Mouse (Mus musculus) kidney, postnatal 0 days (tissue): ENCODE measurements around the gene Fam98a. TPM values are rescaled to one million over a fixed set of nuclear protein-coding genes. Genes with fewer than 3 reads are reported as not detected.
A peak's percentile ranks its signal among the peaks of the same experiment; 100 is the strongest.

Experiments
- ATAC-seq: fragments of 200-750 bp; cut with Nextera tagmentation; replicated peaks from 2 replicates; pipeline ENCODE4 v1.8.0; 2017; ENCODE audit warnings: low read depth, moderate number of reproducible peaks, moderate TSS enrichment, moderate library complexity; ENCODE audit not compliant: low FRiP score
- DNase-seq: peaks from one replicate; pipeline ENCODE4 v3.0.0-alpha.2; 2016; ENCODE audit warnings: low spot score
- H3K27ac ChIP-seq: fragments of 300-500 bp; sonication (generic); 2 replicates; pipeline ENCODE4 v1.5.1; 2014; ENCODE audit warnings: mild to moderate bottlenecking
- H3K27me3 ChIP-seq: fragments of 300-500 bp; sonication (generic); 2 replicates; pipeline ENCODE4 v1.6.1; 2014; ENCODE audit warnings: low read length, mixed read lengths; ENCODE audit not compliant: insufficient read depth
- H3K36me3 ChIP-seq: fragments of 300-500 bp; sonication (generic); 2 replicates; pipeline ENCODE4 v1.6.1; 2014; ENCODE audit warnings: low read length, mixed read lengths; ENCODE audit not compliant: insufficient read depth
- H3K4me1 ChIP-seq: fragments of 300-500 bp; sonication (generic); replicated peaks from 2 replicates; pipeline ENCODE4 v1.6.1; 2014; ENCODE audit warnings: antibody characterized with exemption, low read length, mixed read lengths; ENCODE audit not compliant: insufficient read depth
- H3K4me2 ChIP-seq: fragments of 300-500 bp; sonication (generic); 2 replicates; pipeline ENCODE4 v1.6.1; 2014; ENCODE audit warnings: mild to moderate bottlenecking, low read length, moderate library complexity, mixed read lengths
- H3K4me3 ChIP-seq: fragments of 300-500 bp; sonication (generic); replicated peaks from 2 replicates; pipeline ENCODE4 v1.5.1; 2014; ENCODE audit warnings: low read depth, low read length
- H3K9ac ChIP-seq: fragments of 300-500 bp; sonication (generic); 2 replicates; pipeline ENCODE4 v1.6.1; 2014; ENCODE audit warnings: low read depth, low read length
- H3K9me3 ChIP-seq: fragments of 300-500 bp; sonication (generic); replicated peaks from 2 replicates; pipeline ENCODE4 v1.6.1; 2016; ENCODE audit warnings: low read length, inconsistent platforms, mixed read lengths
- CTCF ChIP-seq: IDR thresholded peaks from 2 replicates; pipeline ENCODE4 v1.5.1; 2016; ENCODE audit warnings: antibody characterized with exemption, low read depth, mild to moderate bottlenecking, moderate library complexity
- WGBS: fragments of 180-500 bp; shearing (Covaris S2); extraction: QIAGEN DNeasy Blood & Tissue Kit; methylation state at CpG from one replicate; pipeline ENCODE4 v1.1.7; 2014; 5-methylcytosine and 5-hydroxymethylcytosine counted together
- polyA plus RNA-seq: library from polyadenylated mRNA; unstranded; fragments of >200 nt; fragmentation: Nextera tagmentation; extraction: Ambion mirVana; gene quantifications from 2 replicates; pipeline ENCODE4 v1.2.1, GENCODE M21; 2015

Gene Fam98a
- polyA plus RNA-seq, 1 experiment from 2014 or later = 23.8 TPM

- Histone ChIP-seq H3K9ac (no peak overlapping the region), H3K4me1 (no peaks in the 10 kb centered on the region), H3K27ac (no peak overlapping the region), H3K27me3 (no peaks in the 10 kb centered on the region), H3K36me3 (no peaks in the 10 kb centered on the region), H3K9me3 (no peaks in the 10 kb centered on the region), H3K4me2 (no peak overlapping the region), H3K4me3 (no peak overlapping the region)
- TF ChIP-seq CTCF = no peak
- 77% methylated on average over 4 of the region's 4 CpGs for WGBS
- DNase-seq (no peak), ATAC-seq (no peak)
These were observed 35.2 kb downstream of the Fam98a start for GRCm38 (mm10) chr17:75516591-75516990.

GRCm38 (mm10) chr17:75509257-75509656 lies 42.5 kb downstream of the Fam98a start:
- no peak for TF ChIP-seq CTCF
- Histone ChIP-seq H3K9me3 (no peaks in the 10 kb centered on the region), H3K4me1 (no peaks in the 10 kb centered on the region), H3K4me3 (no peak overlapping the region), H3K9ac (no peak overlapping the region), H3K27me3 (no peaks in the 10 kb centered on the region), H3K27ac (no peak overlapping the region), H3K4me2 (no peak overlapping the region), H3K36me3 (no peaks in the 10 kb centered on the region)
- DNase-seq = no peak
- 86% methylated on average over 5 of the region's 5 CpGs for WGBS
- ATAC-seq = no peak

DNA sequence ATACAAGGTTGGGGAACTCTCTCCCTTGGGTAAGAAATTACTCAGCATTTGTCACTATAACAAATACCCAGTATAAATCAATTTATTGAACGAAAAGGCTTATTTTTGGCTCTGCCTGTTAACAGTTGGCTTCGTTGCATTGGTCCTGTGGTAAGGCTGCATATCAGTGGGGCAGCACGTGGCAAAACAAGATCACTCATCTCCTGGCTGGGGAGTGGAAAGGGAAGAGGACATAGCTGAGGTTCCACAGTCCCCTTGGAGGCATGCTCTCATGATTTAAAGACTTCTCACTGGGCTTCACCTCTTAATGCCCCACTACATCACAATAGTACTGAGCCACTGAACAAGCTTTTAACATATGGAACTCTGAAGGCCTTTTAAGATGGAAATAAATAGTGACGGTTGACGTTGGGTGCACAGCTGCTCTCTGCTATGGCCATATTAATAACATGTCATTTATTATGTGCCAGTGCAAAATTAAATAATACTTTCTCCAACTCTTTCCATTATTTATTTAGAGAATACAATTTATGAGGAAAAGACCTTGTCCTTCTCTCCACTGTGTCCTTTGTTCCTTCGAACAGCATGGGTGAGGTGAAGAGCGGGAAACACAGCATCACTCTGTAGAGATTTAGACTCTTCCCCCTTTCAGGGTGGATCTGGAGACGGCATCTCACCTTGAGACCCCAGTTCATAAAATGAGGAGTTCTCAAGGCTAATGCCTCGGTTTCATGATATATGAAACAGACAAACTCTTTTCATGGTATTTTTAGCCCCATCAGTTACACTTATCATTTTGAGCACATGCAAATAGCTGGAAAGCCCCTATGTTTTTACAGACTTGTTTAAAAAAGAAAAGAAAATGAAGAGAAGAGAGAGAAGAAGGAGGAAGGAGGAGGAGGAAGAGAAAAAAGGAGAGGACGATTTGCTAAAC lies 44.8 kb downstream of the Fam98a start:
- TF ChIP-seq CTCF = no peak
- Histone ChIP-seq H3K4me3 (no peak overlapping the region), H3K4me1 (no peaks in the 10 kb centered on the region), H3K27ac (no peak overlapping the region), H3K36me3 (no peaks in the 10 kb centered on the region), H3K9me3 (no peaks in the 10 kb centered on the region), H3K9ac (no peak overlapping the region), H3K27me3 (no peaks in the 10 kb centered on the region), H3K4me2 (no peak overlapping the region)
- ATAC-seq (no peak), DNase-seq (no peak)
- WGBS = 76% methylated on average over 10 of the region's 10 CpGs

GRCm38 (mm10) chr17:75506097-75506675 lies 45.6 kb downstream of the Fam98a start:
- no peak overlapping the region for H3K9ac ChIP-seq
- H3K4me1 ChIP-seq = no peaks in the 10 kb centered on the region
- H3K4me3 ChIP-seq = no peak overlapping the region
- no peak overlapping the region for H3K27ac ChIP-seq
- ATAC-seq = no peak
- no peak overlapping the region for H3K4me2 ChIP-seq
- 55% methylated on average over 10 of the region's 10 CpGs for WGBS
- H3K36me3 ChIP-seq = no peaks in the 10 kb centered on the region
- no peaks in the 10 kb centered on the region for H3K9me3 ChIP-seq
- H3K27me3 ChIP-seq = no peaks in the 10 kb centered on the region
- TF ChIP-seq CTCF = no peak
- DNase-seq = peak; percentile 4

- Histone ChIP-seq H3K4me1 (no peaks in the 10 kb centered on the region), H3K36me3 (no peaks in the 10 kb centered on the region), H3K4me2 (no peak overlapping the region), H3K27ac (no peak overlapping the region), H3K9ac (no peak overlapping the region), H3K9me3 (no peaks in the 10 kb centered on the region), H3K27me3 (no peaks in the 10 kb centered on the region), H3K4me3 (no peak overlapping the region)
- DNase-seq (no peak), ATAC-seq (no peak)
- no peak for TF ChIP-seq CTCF
- 85% methylated on average over 5 of the region's 5 CpGs for WGBS
These were observed 46.7 kb downstream of the Fam98a start for GRCm38 (mm10) chr17:75505053-75505452.

GRCm38 (mm10) chr17:75503031-75503430 lies 48.7 kb downstream of the Fam98a start:
- no peaks in the 10 kb centered on the region for H3K9me3 ChIP-seq
- WGBS = 90% methylated on average over 3 of the region's 3 CpGs
- no peaks in the 10 kb centered on the region for H3K36me3 ChIP-seq
- H3K27me3 ChIP-seq = no peaks in the 10 kb centered on the region
- ATAC-seq (no peak), DNase-seq (no peak)
- TF ChIP-seq CTCF = no peak
- H3K27ac ChIP-seq = no peak overlapping the region
- H3K4me1 ChIP-seq = no peaks in the 10 kb centered on the region
- H3K4me2 ChIP-seq = no peak overlapping the region
- H3K9ac ChIP-seq = no peak overlapping the region
- H3K4me3 ChIP-seq = no peak overlapping the region
